Mouse (Mus musculus) embryo, embryonic 10.5 days (tissue): Measurements from ENCODE around the gene Mfsd10.
"Not testable (repeated sequence)": the region's sequence is repeated elsewhere in the genome, so short reads cannot be mapped to it uniquely, and the experiment has no call there.

Experiments used
- DNase-seq: peaks from one replicate; pipeline ENCODE4 v3.0.0-alpha.2; 2015; ENCODE audit warnings: low spot score

Gene Mfsd10

GRCm38 (mm10) chr5:34604576-34604975 is 32.4 kb downstream of the Mfsd10 start:
- DNase-seq, result no peak

GRCm38 (mm10) chr5:34593202-34593727 is 43.7 kb downstream of the Mfsd10 start:
- no peak for DNase-seq

- DNase-seq, result no peak
Measured at GRCm38 (mm10) chr5:34592666-34593065, 44.3 kb downstream of the Mfsd10 start.

GRCm38 (mm10) chr5:34592224-34592623 is 44.8 kb downstream of the Mfsd10 start:
- not testable (repeated sequence) for DNase-seq

- peak; percentile 35 for DNase-seq
Measured at GRCm38 (mm10) chr5:34591388-34592004, 45.5 kb downstream of the Mfsd10 start.

GRCm38 (mm10) chr5:34590702-34591101 is 46.3 kb downstream of the Mfsd10 start:
- no peak for DNase-seq

- no peak for DNase-seq
Measured at GRCm38 (mm10) chr5:34590059-34590458, 47.0 kb downstream of the Mfsd10 start.

GRCm38 (mm10) chr5:34587881-34588280 is 49.1 kb downstream of the Mfsd10 start:
- no peak for DNase-seq

GRCm38 (mm10) chr5:34585216-34585615 is 51.8 kb downstream of the Mfsd10 start:
- no peak for DNase-seq
